Mouse (Mus musculus) cerebellum, adult 2 months (tissue): ENCODE measurements around the gene Smc6.

Source experiments
- CTCF ChIP-seq: fragments of 200-500 bp; IDR thresholded peaks from 2 replicates; pipeline ENCODE4 v1.5.1; 2011; ENCODE audit warnings: low read depth, mild to moderate bottlenecking, control low read depth, low read length, moderate library complexity, borderline replicate concordance; ENCODE audit not compliant: insufficient read depth
- POLR2A ChIP-seq: fragments of 200-500 bp; IDR thresholded peaks from 2 replicates; pipeline ENCODE4 v1.6.1; 2011; ENCODE audit warnings: low read length, control low read depth, borderline replicate concordance; ENCODE audit not compliant: insufficient read depth

DNA sequence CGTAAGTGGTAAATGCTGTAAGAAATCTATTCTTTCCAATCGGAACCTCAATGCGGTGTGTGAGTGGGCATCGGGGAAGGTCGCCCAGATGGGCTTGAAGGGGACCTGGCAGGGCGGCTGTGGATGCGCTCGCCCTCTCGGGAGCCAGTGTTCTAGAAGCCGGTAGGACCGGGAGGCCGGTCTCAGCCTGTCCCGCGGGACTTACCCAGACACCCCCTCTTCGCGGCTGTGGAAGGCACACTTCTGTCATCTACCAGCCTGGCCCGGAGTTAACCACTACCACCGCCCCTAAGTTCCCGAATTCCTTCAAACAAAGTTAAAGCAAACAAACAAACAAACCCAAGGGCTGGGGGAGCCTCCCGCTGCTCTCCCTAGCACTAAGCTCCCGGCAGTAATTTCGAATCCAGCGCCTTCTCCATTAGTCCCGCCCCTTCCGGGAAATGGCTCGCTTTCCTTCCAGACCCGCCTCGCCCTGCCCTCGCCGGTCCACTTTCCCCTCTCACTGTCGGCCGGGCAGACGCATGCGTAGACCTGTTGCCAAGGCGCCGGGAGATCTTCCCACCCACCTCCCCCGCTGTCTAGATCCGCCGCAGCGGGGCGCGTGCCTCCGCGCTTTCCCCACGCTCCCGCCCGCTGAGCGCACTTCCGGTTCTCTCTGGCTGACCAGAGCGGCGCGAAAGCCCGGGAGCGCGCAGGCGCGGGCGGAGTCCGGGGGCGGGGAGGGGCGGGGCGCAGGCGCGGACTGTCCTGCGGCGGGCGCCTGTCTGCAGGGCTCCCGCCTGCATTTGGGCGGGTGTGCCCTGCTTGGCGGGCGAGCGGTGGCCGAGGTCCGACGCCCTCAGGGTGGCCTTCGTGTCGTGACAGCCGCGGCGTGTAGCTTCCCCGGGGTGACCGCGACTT lies at the start of gene Smc6, which contains the start of gene Gen1:
- TF ChIP-seq CTCF (no peak), POLR2A (peak; percentile 74)
